Mouse (Mus musculus) myocyte (in vitro differentiated cells): ENCODE measurements around the gene Als2. TPM values are rescaled to one million over a fixed set of nuclear protein-coding genes. Genes with fewer than 3 reads are reported as not detected.

Source experiments
- H3K27me3 ChIP-seq: one replicate; pipeline ENCODE4 v1.6.1; 2011; ENCODE audit not compliant: control insufficient read depth, insufficient read depth, insufficient read length
- H3K36me3 ChIP-seq: one replicate; pipeline ENCODE4 v1.6.1; 2011; ENCODE audit not compliant: control insufficient read depth, insufficient read depth
- H3K4me2 ChIP-seq: one replicate; pipeline ENCODE4 v1.6.1; 2011; ENCODE audit warnings: low read depth, control low read depth
- H3K4me3 ChIP-seq: one replicate; pipeline ENCODE4 v1.5.1; 2011; ENCODE audit warnings: mild to moderate bottlenecking, control low read depth, moderate library complexity
- H3K79me2 ChIP-seq: one replicate; pipeline ENCODE4 v1.6.1; 2011; ENCODE audit not compliant: control insufficient read depth, insufficient read depth
- H3ac ChIP-seq: one replicate; pipeline ENCODE4 v1.6.1; 2011; ENCODE audit not compliant: control insufficient read depth, insufficient read length
- CEBPB ChIP-seq: IDR thresholded peaks from 2 replicates; pipeline ENCODE4 v1.6.1; 2011; ENCODE audit warnings: mild to moderate bottlenecking, moderate library complexity; ENCODE audit not compliant: poor library complexity, insufficient read depth, severe bottlenecking
- E2F4 ChIP-seq: IDR thresholded peaks from one replicate; pipeline ENCODE4 v1.6.1; 2011; ENCODE audit warnings: mild to moderate bottlenecking, control low read depth, moderate library complexity; ENCODE audit not compliant: insufficient read depth
- MAX ChIP-seq: IDR thresholded peaks from one replicate; pipeline ENCODE4 v1.6.1; 2011; ENCODE audit warnings: low read depth, mild to moderate bottlenecking, control low read depth
- MYOD1 ChIP-seq, 3 experiments: IDR thresholded peaks; one replicate each; pipeline ENCODE4 v1.6.1; 2011; ENCODE audit warnings: control low read depth in 2 of 3, low read depth in 2 of 3, mild to moderate bottlenecking in 2 of 3, moderate library complexity in 1 of 3; ENCODE audit not compliant: insufficient read length in 2 of 3, control insufficient read depth in 1 of 3
- MYOG ChIP-seq, 3 experiments: IDR thresholded peaks; one replicate each; pipeline ENCODE4 v1.6.1; 2011; ENCODE audit warnings: control low read depth in 2 of 3, low read depth in 2 of 3, mild to moderate bottlenecking in 2 of 3; ENCODE audit not compliant: insufficient read length in 2 of 3, control insufficient read depth in 1 of 3, insufficient read depth in 1 of 3
- POLR2A ChIP-seq: IDR thresholded peaks from one replicate; pipeline ENCODE4 v1.6.1; 2011; ENCODE audit warnings: low read depth, mild to moderate bottlenecking, control low read depth, moderate library complexity; ENCODE audit not compliant: insufficient read length
- POLR2AphosphoS2 ChIP-seq: IDR thresholded peaks from one replicate; pipeline ENCODE4 v1.6.1; 2011; ENCODE audit warnings: low read depth, control low read depth; ENCODE audit not compliant: insufficient read length
- REST ChIP-seq: IDR thresholded peaks from one replicate; pipeline ENCODE4 v1.6.1; 2011; ENCODE audit warnings: mild to moderate bottlenecking, control low read depth, moderate library complexity; ENCODE audit not compliant: insufficient read depth, insufficient read length
- SRF ChIP-seq: IDR thresholded peaks from one replicate; pipeline ENCODE4 v1.6.1; 2011; ENCODE audit warnings: low read depth; ENCODE audit not compliant: control insufficient read depth, insufficient read length
- TCF12 ChIP-seq: IDR thresholded peaks from one replicate; pipeline ENCODE4 v1.6.1; 2011; ENCODE audit warnings: mild to moderate bottlenecking, control low read depth; ENCODE audit not compliant: poor library complexity, insufficient read depth, severe bottlenecking
- TCF3 ChIP-seq: IDR thresholded peaks from one replicate; pipeline ENCODE4 v1.6.1; 2011; ENCODE audit warnings: low read depth, control low read depth; ENCODE audit not compliant: insufficient read length
- USF1 ChIP-seq: IDR thresholded peaks from one replicate; pipeline ENCODE4 v1.6.1; 2011; ENCODE audit warnings: low read depth, mild to moderate bottlenecking, control low read depth, moderate library complexity
- polyA plus RNA-seq: library from polyadenylated mRNA; unstranded; fragments of >200 nt; fragmentation: generic; extraction: Trizol; gene quantifications from one replicate; pipeline ENCODE4 v1.2.1, GENCODE M21; 2012; ENCODE audit warnings: missing spikeins

Als2 gene
- 7.8 TPM for polyA plus RNA-seq

DNA sequence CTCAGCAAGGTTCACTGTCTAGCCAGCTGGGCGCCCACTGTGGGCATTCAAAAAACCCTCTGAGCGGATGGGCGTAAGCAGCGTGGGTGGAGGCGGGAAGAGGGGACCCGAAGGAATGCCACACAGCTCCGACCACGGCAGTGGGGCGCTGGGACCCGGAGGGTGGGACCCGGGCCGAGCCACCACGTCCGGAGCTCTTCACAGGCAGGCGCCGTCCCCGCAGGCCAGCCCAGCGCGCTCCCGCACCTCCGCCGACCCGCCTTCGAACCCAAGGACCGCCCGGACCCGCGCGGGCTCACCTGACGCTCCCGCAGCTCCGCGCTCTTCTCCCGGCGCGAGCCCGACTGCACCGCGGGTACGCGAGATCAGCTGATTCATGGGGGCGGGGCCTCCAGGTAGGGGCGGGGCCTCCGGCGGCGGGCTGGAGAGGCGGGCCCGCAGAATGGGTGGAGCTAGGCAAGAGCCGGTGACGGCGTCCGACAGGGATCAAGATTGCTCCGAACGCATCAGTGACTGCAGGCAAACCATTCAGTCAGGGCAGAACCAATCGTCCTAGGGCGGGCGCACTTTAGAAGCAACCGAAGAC is at the start of gene Als2:
TSS of gene Als2 (minus strand) at position 376 of the 586 bp plus-strand sequence.
- H3K4me3 ChIP-seq, result peak within 1 kb of the TSS; percentile 64
- H3ac ChIP-seq, result peak within 1 kb of the TSS; percentile 37
- no peaks in the 10 kb centered on the region for H3K36me3 ChIP-seq
- peak within 1 kb of the TSS; percentile 98 for H3K4me2 ChIP-seq
- H3K79me2 ChIP-seq, result peaks cover 13% of the 10 kb centered on the region
- no peak for TF ChIP-seq CEBPB
- peak; percentile 90 for TF ChIP-seq POLR2A
- no peak for TF ChIP-seq USF1
- no peak for TF ChIP-seq TCF3
- peak; percentile 82 for TF ChIP-seq POLR2AphosphoS2
- TF ChIP-seq MYOG (IDR thresholded peaks at IDR 0.05; ENCODE audit: control insufficient read depth in 1 of 3, insufficient read depth in 1 of 3, insufficient read length in 2 of 3, low read depth in 2 of 3), result peak in 1 of 3 experiments; percentile 20
- no peak for TF ChIP-seq SRF
- TF ChIP-seq REST, result no peak
- no peak for TF ChIP-seq TCF12
- peak in 1 of 3 experiments; percentile 1 for TF ChIP-seq MYOD1 (IDR thresholded peaks at IDR 0.05; ENCODE audit: control insufficient read depth in 1 of 3, insufficient read length in 2 of 3, low read depth in 2 of 3)
- TF ChIP-seq E2F4, result peak; percentile 25
- TF ChIP-seq MAX, result no peak
- H3K27me3 ChIP-seq, result no peaks in the 10 kb centered on the region

DNA sequence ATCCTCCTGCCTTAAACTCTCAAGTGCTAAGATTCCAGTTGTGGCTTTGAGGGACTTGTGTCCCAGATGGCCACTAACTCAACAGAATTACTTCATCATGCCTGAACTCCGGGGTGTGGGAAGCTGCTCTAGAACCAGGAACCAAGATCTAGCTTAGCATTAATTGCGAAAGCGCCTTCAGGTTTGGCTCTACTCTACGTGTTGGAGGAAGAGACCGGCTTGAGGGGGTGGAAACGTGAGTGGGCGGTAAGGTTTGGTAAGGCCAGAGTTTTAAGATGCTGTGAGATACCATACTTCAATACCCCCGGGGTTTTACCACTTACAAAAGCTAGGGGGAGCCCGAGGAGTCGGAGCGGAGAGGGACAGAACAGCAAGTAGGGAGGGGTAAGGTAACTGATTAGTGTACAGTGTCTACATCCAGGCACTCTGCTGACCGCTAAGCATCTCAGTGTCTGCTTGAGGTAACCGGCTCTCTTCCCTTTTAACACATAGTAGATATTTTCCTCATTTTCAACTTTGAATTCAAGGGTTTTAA is 49.4 kb upstream of the Als2 start:
- no peak overlapping the region for H3K4me2 ChIP-seq
- no peaks in the 10 kb centered on the region for H3K36me3 ChIP-seq
- H3ac ChIP-seq, result no peak overlapping the region
- H3K4me3 ChIP-seq, result no peak overlapping the region
- peaks cover 3% of the 10 kb centered on the region for H3K27me3 ChIP-seq
- no peak for TF ChIP-seq REST
- TF ChIP-seq USF1, result no peak
- no peak for TF ChIP-seq TCF3
- no peak for TF ChIP-seq POLR2A
- no peak for TF ChIP-seq E2F4
- TF ChIP-seq MYOG (IDR thresholded peaks at IDR 0.05; ENCODE audit: control insufficient read depth in 1 of 3, insufficient read depth in 1 of 3, insufficient read length in 2 of 3, low read depth in 2 of 3), result no peak
- no peak for TF ChIP-seq CEBPB
- TF ChIP-seq POLR2AphosphoS2, result no peak
- TF ChIP-seq SRF, result no peak
- TF ChIP-seq MYOD1 (IDR thresholded peaks at IDR 0.05; ENCODE audit: control insufficient read depth in 1 of 3, insufficient read length in 2 of 3, low read depth in 2 of 3), result no peak
- TF ChIP-seq MAX, result no peak
- TF ChIP-seq TCF12, result no peak
- no peaks in the 10 kb centered on the region for H3K79me2 ChIP-seq

DNA sequence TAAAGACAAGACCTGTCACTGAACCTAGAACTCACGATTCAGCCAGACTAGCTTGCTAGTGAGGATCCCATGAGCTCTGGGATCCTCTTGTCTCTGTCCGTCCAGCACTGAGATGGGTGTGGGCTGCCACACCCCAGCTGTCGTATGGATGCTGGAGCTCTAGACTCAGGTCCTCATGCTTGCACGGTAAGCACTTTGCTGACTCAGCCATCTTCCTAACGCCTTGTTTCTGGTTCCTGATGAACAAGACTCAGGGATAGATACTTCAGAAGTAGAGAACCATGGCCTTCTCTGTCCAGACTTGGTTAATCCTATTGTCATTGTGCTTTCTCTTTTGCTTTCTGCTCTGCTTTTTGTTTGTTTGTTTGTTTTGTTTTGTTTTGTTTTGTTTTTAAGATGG is 48.8 kb upstream of the Als2 start:
- Histone ChIP-seq H3K36me3 (no peaks in the 10 kb centered on the region), H3K79me2 (no peaks in the 10 kb centered on the region), H3K4me3 (no peak overlapping the region), H3K4me2 (no peak overlapping the region), H3ac (no peak overlapping the region), H3K27me3 (peaks cover 6% of the 10 kb centered on the region)
- no peak for TF ChIP-seq TCF3
- TF ChIP-seq REST, result no peak
- no peak for TF ChIP-seq POLR2A
- no peak for TF ChIP-seq USF1
- no peak for TF ChIP-seq POLR2AphosphoS2
- TF ChIP-seq MYOG (IDR thresholded peaks at IDR 0.05; ENCODE audit: control insufficient read depth in 1 of 3, insufficient read depth in 1 of 3, insufficient read length in 2 of 3, low read depth in 2 of 3), result no peak
- no peak for TF ChIP-seq MAX
- TF ChIP-seq CEBPB, result no peak
- TF ChIP-seq SRF, result no peak
- TF ChIP-seq TCF12, result no peak
- TF ChIP-seq E2F4, result no peak
- no peak for TF ChIP-seq MYOD1 (IDR thresholded peaks at IDR 0.05; ENCODE audit: control insufficient read depth in 1 of 3, insufficient read length in 2 of 3, low read depth in 2 of 3)

DNA sequence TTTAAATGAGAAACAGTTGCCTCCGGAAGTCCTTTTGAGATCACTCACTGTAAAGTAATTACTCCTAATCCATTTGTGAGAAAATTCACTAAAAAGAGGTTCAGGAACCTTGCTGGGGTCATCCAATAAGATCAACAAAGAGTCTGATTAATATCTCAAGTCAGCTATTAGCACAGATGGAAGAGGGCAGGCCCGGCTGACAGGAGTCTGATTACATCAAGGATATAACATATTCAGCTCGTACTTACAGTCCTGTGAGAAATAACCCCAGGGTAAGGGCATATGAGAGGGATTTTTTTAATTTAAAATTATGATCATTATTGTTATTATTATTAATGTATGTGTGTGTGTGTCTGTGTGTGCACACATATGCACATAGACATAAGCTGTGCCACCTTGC is 35.2 kb upstream of the Als2 start:
- H3K4me3 ChIP-seq, result no peak overlapping the region
- no peaks in the 10 kb centered on the region for H3K36me3 ChIP-seq
- H3K27me3 ChIP-seq, result no peaks in the 10 kb centered on the region
- no peak overlapping the region for H3K4me2 ChIP-seq
- no peaks in the 10 kb centered on the region for H3K79me2 ChIP-seq
- no peak for TF ChIP-seq MAX
- no peak for TF ChIP-seq MYOD1 (IDR thresholded peaks at IDR 0.05; ENCODE audit: control insufficient read depth in 1 of 3, insufficient read length in 2 of 3, low read depth in 2 of 3)
- no peak overlapping the region for H3ac ChIP-seq

DNA sequence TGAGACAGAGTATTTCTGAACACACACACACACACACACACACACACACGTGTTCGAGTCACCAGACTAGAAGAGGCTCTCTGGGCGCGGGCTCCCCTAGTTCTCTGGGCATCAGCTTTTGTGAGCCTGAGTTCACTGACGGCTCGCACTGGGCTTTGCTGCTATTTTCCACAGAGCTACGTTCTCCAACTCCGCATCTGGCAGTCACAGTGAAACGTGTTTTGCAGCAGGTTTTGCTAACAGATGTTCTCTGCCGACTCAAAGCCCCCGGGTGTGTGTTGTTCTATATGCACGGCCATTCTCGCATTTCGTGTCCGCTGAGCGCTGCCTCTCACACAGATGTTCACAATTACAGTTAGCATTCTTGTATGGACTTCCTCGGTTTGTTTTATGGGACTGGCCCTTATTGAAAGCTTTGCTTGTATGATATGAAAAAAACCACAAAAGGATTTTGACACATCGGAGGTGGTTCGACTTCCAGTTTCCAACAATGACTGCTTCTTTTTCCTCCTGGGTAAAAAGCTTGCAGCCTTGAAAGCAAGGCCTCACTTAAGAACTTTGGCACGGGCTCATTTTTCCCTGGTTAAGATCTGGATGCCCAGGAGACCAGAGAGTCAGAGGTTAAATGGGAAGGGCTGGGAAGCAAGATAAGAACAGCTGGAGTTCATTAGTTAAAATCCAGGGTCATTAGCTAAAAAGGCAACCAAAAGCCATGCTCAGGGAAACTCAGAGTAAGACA is 33.1 kb upstream of the Als2 start:
- H3K79me2 ChIP-seq, result no peaks in the 10 kb centered on the region
- H3K27me3 ChIP-seq, result no peaks in the 10 kb centered on the region
- no peak overlapping the region for H3ac ChIP-seq
- no peak overlapping the region for H3K4me3 ChIP-seq
- no peaks in the 10 kb centered on the region for H3K36me3 ChIP-seq
- TF ChIP-seq SRF (no peak), E2F4 (no peak)
- no peak overlapping the region for H3K4me2 ChIP-seq
